Mouse (Mus musculus): ENCODE measurements around the gene Gucy1a1.
"Not testable (repeated sequence)": the region's sequence is repeated elsewhere in the genome, so short reads cannot be mapped to it uniquely, and the experiment has no call there.

Gene Gucy1a1

DNA sequence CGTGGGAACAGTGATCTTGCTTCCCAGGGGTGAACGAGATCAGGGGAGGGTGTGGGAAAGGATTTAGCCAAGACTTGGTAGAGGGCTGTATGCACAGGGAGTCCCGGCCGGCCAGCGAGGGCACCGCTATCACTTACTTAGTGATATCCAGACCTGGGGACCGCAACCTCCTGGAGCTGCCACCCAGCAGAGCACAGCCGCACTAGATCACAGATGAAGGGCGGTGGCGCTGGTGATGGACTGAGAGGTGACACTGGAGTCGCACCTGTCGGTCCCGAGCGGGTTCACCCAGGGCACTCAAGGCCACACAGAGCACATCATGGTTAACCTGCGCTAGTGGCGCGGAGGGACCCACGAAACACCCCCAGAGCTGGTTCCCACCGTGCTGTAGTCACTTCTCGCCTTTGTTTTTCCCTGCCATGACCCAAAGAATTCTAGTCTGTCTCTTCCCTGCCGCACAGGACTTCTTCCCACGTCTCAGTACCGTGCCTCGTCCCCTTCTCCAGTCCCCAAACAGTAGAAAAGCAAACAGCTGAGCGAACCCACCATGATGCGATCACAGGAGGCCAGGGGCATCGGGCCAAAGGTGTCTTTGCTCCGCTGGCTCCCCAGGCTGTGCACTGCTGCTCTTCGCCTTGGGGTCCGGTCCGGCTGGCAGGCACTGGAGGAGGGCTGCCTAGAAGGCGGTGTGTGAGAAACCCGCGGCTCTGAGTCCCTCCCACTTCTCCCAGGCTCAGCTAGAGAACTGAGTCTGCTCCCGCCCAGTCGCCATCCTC is at the start of gene Gucy1a1:
Gene Gucy1a1, minus strand, starts transcription at position 664 of the 776 bp plus-strand sequence.
- DNase-seq (ENCODE audit: low spot score in 2 of 2), result peak; percentile 47 to 59

DNA sequence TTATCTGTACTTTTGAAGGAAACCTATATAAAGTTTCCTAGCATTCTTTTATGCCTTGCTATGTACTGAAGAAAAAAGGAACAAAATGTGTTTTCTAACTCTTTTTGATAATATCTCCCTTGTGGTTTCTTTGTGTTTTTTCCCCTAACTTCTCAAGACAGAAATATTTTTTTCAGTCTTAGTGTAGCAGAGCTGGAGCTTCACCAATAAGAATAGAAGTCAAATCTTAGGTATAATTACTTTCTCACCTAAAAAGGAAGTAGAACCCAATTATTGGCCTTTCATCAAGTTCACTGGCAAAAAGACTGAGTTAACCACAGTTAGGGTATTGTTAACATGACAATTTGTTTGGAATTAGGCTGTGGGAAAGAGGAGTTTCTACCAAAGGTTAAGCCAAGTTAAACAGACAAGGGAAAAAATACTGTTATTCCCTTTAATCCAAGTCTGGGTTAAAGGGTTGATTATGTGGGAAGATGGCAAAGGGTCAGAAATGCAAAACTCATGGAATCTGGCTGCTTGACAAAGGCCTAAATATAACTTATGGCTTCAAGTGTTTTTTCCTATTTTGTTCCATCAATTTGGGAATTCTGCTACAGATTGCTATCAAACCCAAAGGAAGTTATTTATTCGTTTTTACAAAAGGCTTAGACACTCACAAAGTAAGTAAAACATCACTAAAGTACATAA is 46.1 kb upstream of the Gucy1a1 start:
- DNase-seq (ENCODE audit: low spot score in 2 of 2), result no peak

DNA sequence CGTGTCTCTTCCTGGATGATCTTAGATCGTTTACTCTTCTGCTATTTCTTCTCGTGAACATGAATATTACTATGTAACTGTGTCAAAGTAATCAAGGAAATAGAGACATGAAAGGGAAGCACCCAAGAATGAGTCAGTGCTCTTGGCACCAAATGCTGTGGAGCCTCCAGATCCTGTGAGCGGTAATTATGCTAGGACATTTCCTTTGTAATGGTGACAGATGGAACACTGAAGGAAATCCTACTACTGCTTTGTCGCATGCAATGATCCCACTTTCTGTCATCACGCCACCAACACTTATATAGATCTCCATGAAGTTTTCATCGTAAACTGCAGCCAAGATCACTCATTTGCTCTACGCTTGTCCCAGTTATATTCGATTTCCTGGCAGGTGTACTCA is 40.0 kb upstream of the Gucy1a1 start:
- peak; percentile 23 to 33 for DNase-seq (ENCODE audit: low spot score in 2 of 2)

DNA sequence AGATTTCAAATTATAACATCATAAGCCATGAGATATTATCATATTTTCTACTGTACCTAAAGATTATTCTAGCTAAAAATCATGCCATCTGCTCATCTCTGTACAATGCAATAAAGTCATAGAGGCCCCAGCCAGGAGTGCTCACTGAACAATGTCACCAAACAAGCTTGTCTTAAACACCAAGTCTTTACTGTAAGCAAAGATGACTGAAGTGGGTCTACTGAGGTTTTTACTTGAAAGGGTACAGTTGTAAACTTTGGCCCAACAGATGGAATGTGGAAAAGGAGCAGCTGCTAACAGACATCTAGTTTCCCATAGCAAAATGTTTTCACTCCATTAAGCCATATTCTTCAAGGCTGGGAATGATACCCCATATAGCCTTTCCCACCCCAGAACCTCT is 35.9 kb upstream of the Gucy1a1 start:
- DNase-seq (ENCODE audit: low spot score in 2 of 2), result no peak

DNA sequence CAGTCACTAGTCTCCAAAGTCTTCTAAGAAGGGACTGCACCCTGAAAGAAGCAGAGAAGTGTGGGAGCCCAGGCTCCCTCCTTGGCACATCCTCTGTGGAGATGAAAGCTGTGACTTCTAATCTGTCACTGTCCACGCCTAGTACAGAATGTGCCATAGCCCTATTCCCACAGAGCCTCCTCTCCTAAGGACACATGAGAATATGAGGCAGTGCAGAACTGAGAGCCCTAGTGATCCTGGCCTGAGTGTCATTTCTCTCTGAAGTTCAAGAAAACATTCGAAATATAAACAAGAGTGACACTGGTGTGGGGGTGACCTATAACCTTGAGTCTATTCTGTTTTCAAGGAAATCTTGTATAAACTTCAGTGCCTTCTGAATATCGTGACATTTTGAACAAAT is 34.7 kb upstream of the Gucy1a1 start:
- no peak for DNase-seq (ENCODE audit: low spot score in 2 of 2)

DNA sequence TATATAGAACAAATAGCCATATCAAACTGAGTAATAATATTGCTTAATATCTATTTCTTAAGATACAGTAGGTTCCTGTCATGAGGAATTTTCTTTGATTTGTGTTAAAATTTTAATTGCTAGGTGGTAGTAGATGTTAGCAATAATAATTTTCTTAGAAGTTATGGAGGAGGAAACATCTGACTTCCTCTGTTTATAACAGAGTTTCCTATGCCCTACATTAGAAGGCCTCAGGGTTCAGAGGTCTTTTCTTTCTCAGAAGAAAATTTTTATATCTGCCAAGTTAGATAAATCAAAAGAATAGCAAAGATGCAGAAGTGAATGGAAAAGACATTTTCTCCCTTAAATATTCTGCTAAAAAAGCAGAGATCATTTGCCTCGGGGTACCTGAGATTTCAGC is 29.9 kb upstream of the Gucy1a1 start:
- no peak for DNase-seq (ENCODE audit: low spot score in 2 of 2)

DNA sequence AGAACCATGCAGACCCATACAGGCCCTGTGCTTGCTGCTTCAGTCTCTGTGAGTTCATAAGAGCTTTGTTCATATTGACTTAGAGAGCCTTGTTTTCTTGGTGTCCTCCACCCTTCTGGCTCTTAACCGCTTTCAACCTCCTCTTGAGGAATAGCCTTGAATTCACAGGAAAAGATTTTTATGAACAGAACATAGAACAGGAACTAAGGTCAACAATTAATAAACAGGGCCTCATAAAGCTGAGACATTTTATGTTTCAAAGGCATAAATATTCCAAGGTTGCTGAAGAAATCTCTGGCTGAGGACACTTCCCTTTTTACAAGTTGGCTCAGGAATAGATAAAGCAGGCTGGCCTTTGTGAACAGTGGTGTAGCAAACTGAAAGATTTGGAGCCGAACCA is 21.5 kb upstream of the Gucy1a1 start:
- no peak for DNase-seq (ENCODE audit: low spot score in 2 of 2)

DNA sequence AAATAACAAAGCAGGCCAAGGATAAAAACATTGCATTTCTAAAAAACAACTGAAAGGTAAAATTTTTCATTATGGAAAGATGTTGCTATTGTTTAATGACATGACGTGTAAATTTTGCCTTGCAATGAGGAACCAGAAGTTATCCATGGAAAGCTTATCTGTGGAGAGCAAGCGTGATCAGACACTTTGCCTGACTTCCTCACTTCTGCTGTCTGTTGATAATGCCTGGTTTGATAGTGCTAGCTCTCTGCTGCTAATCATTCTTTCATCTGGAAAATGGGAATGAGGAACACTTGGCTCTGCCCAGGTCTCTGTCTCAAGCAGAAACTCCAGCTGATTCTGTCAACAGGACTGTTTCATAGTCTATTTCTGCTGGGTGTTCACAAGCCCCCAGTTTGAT is 20.3 kb upstream of the Gucy1a1 start:
- DNase-seq (ENCODE audit: low spot score in 2 of 2), result no peak

DNA sequence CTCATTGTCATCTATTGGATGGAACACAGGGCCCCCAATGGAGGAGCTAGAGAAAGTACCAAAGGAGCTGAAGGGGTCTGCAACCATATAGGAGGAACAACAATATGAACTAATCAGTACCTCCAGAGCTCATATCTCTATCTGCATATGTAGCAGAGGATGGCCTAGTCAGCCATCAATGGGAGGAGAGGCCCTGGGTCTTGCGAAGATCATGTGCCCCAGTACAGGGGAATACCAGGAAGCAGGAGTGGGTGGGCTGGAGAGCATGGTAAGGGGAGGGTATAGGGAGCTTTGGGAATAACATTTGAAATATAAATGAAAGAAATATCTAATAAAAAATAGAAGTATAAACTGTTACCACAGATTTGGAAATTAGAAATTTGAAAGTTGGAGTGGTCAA is 17.4 kb upstream of the Gucy1a1 start:
- not testable (repeated sequence) for DNase-seq (ENCODE audit: low spot score in 2 of 2)

DNA sequence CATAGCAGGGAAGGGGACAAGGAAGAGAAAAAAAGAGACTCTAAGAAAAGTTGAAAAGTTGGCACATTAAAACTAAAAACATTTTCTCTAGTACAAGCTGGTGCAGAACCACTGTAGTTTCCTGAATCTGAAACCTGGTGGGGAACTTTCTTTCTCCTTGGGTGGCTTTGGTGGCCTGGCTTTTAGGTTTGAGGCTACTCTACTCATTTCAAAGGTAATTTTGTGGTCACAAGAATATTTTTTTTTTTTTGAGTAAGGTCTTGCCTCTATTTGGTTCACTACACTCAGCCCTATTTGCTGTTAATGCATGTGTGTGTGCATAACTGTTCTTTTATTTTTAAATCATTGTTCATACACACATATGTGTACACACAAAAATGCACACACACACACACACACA is 389 bp upstream of the Gucy1a1 start:
- no peak for DNase-seq (ENCODE audit: low spot score in 2 of 2)

DNA sequence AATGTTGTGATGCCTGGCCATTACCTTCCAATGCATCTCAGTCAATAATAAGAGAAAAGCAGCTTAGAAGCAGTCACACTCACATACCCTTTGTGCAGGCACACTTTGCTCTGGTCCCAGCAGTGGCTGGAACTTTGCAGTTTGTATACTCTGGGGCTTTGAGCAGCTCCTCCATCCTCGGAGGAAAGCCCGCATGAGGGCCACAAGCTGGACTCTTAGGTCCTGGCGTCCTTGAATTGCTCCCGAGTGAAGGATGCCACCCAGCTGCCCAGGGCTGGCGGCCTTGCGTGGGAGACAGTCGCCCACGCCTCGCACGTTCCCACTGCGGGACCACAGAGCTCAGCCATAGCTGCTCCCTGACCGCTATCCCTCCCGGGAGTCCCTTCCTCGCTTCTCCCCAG is 864 bp downstream of the Gucy1a1 start:
- no peak for DNase-seq (ENCODE audit: low spot score in 2 of 2)

DNA sequence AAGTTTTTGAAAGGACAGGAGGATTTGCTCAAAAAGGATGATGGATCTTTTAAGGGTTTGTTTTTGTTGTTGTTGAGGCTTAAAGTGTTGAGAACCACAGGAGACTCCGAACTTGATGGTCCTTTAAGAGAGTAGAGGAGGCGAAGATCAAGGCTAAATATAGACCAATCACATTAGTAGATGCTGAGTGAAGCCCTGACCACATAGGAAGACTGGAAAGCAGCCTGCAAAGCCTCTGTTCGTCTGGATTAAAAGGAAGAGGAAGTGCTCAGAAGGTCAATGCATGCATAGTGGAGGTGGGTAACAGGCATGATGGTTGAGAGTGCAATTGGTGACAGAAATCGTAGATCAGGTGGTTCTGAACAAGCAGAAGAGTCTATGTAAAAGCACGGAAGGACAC is 4.8 kb downstream of the Gucy1a1 start:
- DNase-seq (ENCODE audit: low spot score in 2 of 2), result no peak

DNA sequence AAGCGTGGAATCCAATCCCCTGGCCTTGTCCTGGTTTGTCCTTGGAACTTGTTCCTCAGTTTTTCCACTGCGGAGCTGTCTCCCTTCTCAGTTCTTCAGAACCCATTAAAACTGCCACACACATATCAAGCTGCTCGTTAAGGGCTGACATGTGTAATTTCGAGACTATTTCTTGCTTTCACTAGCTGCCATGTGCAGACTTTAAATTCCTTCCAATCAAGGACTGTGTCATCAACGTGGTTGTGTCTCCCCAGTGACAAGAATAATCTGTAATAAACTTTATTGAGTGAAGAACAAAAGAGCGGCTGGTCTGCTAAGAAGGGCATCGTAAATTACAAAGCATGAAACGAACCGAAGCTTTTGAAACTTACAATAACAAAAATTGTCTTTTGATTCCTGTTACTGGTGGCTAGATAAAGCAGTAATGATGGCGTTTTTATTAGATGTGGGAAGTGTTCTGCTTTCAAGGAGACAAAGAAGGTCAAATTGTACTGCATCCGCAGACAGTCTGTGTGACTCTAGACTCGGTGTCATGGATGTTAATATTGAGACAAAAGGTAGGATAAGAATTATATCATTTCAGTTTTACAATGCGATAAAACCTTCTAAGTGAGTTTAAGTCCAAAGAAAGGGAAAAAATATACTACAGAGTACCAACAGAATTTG is 7.5 kb downstream of the Gucy1a1 start:
- DNase-seq (ENCODE audit: low spot score in 2 of 2), result no peak

DNA sequence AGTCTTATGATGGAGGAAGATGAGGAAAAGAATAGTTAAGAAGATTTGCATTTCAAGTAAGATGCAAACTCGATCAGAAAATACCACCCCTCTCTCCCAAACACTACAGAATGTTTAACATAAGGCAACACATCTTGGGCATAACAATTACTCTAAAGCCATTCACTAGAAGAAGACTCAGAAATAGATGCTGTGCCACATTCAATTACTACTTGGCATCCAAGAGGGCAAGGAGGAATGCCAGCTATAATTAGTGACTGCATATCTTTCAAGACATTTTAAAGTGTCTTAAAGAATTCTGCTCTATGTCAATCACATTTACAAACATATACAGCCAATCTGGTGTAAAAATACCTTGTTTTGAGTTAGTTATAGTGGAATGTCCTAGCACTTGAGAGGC is 10.1 kb downstream of the Gucy1a1 start:
- no peak for DNase-seq (ENCODE audit: low spot score in 2 of 2)

DNA sequence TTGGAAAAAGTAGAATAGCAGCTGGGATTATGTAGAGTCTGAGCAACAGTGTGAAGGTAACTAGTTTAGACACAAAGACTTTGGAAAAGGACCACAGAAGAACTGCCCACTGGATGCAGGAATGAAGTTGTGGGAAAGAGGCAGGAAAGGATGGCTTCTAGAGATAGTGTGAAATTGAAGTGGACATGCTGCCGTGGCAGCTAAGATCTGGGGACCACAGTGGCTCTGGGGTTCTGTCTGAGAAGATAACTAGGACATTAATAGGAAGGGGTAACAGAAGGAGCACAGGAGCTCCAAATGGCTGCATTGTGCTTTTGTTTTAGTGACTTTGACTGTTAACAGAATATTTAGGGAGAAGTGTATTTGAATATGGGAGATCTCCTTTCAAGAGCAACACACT is 16.3 kb downstream of the Gucy1a1 start:
- DNase-seq (ENCODE audit: low spot score in 2 of 2), result no peak

DNA sequence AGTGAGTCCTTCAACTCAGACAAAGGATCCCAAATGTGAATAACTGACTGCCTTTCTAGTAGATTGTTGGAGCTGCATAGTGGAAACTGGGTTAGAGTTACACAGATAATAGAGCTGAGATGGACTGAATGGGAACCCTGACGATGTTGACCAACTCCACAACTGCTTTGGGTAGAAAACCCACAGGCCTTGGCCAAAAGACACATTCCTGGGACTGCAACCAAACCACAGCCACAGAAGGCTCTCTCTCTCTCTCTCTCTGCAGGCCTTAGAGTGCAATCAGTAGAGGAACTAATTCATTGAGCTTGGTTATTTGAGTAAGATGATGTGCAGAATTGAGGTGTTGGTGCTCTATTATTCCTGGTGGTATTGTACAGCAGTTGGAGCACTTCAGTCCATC is 21.0 kb downstream of the Gucy1a1 start:
- DNase-seq (ENCODE audit: low spot score in 2 of 2), result no peak

DNA sequence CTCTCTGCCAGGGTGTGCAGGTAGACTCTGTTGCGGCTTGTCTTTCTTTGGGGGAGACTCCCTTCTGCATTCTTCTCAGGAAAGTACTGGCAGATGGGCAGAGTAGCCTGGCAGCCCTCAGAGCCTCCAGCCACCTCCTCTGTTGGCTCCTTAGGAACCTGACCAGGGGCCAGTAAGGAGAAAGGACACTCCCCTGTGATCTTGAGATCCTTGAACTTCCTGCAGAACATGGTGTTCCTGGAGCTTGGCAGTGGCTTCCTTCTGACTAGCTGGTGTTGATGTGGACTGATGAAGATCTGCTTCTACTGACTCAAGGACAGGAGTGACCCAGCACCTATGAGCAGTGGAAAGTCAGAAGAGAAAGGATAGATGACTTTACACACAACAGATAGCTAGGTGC is 26.7 kb downstream of the Gucy1a1 start:
- no peak for DNase-seq (ENCODE audit: low spot score in 2 of 2)

DNA sequence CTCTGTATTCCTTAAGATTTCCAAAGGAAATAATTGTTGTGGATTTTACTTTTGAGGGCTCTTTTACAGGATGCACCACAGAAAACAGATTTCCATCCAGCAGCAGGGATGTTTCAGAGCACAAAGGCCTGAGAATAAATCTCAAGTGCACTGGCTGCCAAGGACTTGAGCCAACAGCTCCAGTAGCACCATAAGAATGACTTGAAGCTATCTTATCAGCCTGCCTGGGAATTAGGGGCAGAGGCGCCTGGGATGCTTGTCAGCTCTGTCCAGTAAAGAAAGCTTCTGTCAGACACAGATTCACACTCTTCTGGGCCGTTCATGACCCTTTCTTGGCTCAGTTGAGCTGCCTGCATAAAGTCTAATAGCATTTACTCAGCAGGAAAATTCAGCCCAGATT is 33.1 kb downstream of the Gucy1a1 start:
- DNase-seq (ENCODE audit: low spot score in 2 of 2), result no peak

DNA sequence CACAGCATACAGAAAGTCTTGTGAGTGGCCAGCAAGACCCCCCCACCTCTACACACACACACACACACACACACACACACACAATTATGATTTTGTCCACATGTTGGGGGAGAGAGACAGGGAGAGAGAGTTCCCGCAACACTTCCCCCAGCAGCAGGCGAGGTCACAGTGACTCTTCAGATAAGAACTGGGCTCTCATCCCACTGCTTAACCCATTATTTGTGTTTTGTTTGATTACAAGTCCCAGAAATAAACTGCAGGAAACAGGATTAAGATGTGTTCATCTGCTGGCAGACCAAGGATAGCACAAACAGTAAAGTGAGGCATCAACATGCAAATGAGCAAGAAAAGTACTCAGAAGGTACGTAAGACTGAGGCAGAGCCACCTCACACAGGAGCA is 33.6 kb downstream of the Gucy1a1 start:
- no peak for DNase-seq (ENCODE audit: low spot score in 2 of 2)

DNA sequence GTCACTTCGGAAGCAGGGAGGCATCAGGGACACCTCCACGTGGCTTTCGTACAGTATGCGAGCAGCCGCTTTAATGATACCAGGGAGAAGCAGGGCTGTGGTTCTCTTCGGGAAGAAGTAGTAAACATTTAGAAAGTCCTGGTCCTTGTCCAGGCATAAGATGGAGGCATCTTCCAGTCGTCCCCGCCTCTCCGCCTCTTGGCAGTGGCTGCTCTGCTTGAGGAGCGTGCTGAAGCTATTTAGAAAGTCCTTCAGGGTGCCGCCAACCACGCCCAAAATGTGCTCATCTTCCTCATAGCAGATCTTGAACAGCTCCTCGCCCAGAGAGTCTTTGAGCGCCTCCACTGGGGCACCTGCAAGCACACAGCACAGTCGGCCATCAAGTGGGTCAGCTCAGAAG is 36.6 kb downstream of the Gucy1a1 start:
- DNase-seq (ENCODE audit: low spot score in 2 of 2), result no peak

DNA sequence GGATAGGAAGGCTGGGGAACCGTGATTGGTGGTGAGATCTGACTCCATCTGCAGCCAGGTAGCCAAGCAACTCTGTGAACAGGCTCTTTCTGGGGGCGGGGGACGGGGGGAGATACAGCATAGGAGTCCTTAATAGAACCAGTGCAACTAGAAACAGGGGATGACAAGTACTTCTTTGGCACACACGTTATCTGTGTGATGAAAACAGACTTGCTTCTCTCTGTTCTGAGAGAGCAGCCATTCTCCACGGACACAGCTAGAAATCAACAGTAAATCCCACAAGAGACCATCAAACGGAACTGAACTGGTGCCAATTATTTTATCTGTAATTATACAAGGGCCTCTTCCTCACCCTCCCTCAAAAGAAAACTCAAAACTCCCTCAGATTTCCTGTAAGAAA is 41.4 kb downstream of the Gucy1a1 start:
- DNase-seq (ENCODE audit: low spot score in 2 of 2), result no peak

DNA sequence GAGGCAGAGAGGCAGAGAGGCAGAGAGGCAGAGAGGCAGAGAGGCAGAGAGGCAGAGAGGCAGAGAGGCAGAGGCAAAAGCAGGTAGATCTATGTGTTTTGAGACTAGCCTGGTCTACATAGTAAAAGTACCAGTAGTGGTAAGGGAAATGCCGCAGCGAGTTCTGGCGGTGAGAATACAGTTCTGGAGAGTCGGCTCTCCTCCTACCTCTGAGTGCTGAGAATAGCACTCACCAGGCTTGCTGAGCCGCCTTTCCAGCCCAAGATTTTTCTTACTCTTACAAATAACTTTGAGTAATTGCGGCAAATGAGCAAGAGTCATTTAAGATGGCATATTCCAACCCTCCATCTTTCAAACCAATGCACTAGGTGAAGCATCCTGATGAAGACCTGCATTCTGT is 46.5 kb downstream of the Gucy1a1 start:
- peak in 1 of 2 experiments; percentile 29 for DNase-seq (ENCODE audit: low spot score in 2 of 2)

DNA sequence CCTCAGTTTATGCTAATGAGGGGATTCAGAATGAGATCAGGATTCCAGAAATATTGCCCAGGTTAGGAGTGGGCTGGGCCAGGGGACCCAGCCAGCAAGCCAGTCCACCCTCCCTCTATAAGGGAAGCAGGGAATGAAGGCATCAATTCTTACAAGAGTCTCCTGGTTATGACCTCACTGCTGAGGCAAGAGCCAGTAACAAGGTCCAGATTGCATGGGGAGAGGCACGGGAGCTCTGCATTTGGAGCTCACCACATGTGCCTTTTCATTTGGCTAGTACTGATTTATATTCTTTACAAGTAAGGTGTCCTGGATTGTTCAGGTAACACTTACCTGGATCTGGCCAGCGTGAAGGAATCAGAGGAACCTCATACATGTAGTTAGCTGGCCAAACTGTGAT is 48.8 kb downstream of the Gucy1a1 start:
- DNase-seq (ENCODE audit: low spot score in 2 of 2), result no peak
